Mouse (Mus musculus) spleen, adult 2 months (tissue): ENCODE data around the gene Cacna2d2.

Experiments
- CTCF ChIP-seq: fragments of 200-500 bp; IDR thresholded peaks from 2 replicates; pipeline ENCODE4 v1.5.1; 2011; ENCODE audit warnings: mild to moderate bottlenecking, inconsistent platforms; ENCODE audit not compliant: insufficient read depth, insufficient read length, insufficient replicate concordance; ENCODE audit errors: extremely low read depth
- POLR2A ChIP-seq: fragments of 200-500 bp; IDR thresholded peaks from 2 replicates; pipeline ENCODE4 v1.6.1; 2011; ENCODE audit warnings: low read depth, low read length, inconsistent platforms

DNA sequence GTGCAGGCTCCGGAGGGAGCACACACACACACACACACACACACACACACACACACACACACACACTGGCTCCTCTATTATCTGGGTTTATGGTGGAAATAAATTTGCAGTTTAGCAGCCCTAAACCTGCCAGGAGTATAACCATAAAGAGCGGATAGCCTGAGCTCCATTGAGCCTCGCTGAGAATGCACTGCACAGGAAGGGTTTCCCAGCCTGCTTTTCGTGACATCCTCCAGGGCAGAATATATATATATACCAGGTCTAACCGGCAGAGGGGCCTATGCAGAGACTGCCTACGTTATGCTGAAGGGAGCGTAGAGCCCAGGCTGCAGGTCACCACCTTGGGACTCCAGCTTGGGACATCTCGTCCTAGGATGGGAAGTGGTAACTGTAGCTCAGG is 52.0 kb downstream of the Cacna2d2 start:
- TF ChIP-seq CTCF, result no peak
- TF ChIP-seq POLR2A, result no peak
